Mouse (Mus musculus) sigmoid colon, adult 10 weeks (tissue): ENCODE results near the gene Zfand3. TPM values are rescaled to one million over a fixed set of nuclear protein-coding genes. Genes with fewer than 3 reads are reported as not detected.

ENCODE experiments used
- polyA plus RNA-seq: library from polyadenylated mRNA; stranded (reverse); fragments of 350-450 nt; fragmentation: Illumina TruSeq; extraction: RNeasy Lipid Tissue Mini Kit (QIAGEN cat#74804); gene quantifications from one replicate; pipeline ENCODE4 v1.2.3, GENCODE M21; 2014; ENCODE audit warnings: low read depth, low replicate concordance

The Zfand3 gene
- polyA plus RNA-seq, result 97.8 TPM

GRCm38 (mm10) chr17:30004203-30005102 is at the start of gene Zfand3:
TSS of gene Zfand3 (plus strand) at chr17:30004733.

GRCm38 (mm10) chr17:29970037-29970555 is 34.4 kb upstream of the Zfand3 start, which contains the start of gene Mdga1:
TSS of gene Mdga1 (minus strand) at chr17:29970087.

Other genes starting within 250 kb of the Zfand3 start
- gene Mdga1, start 34.6 kb upstream of the Zfand3 start, polyA plus RNA-seq, result 0.06 TPM